Mouse (Mus musculus): ENCODE measurements around the gene Gm3045. TPM values are rescaled to one million over a fixed set of nuclear protein-coding genes. Genes with fewer than 3 reads are reported as not detected.

Gene Gm3045
- total RNA-seq, 2 experiments from 2014 or later, result not detected

- DNase-seq (ENCODE audit: extremely low spot score in 1 of 2, low spot score in 1 of 2), result no peak
Measured at GRCm38 (mm10) chr13:56435615-56436287, 9.4 kb downstream of the Gm3045 start.

GRCm38 (mm10) chr13:56438211-56439075, 12.0 kb downstream of the Gm3045 start, which contains the start of gene Slc25a48:
Gene Slc25a48 (plus strand): TSS chr13:56438355.
- DNase-seq (ENCODE audit: extremely low spot score in 1 of 2, low spot score in 1 of 2), result no peak

- DNase-seq (ENCODE audit: extremely low spot score in 1 of 2, low spot score in 1 of 2), result no peak
Measured at GRCm38 (mm10) chr13:56443411-56443810, 17.0 kb downstream of the Gm3045 start.

GRCm38 (mm10) chr13:56444112-56444511, 17.7 kb downstream of the Gm3045 start:
- DNase-seq (ENCODE audit: extremely low spot score in 1 of 2, low spot score in 1 of 2), result no peak

GRCm38 (mm10) chr13:56444996-56445395, 18.6 kb downstream of the Gm3045 start:
- DNase-seq (ENCODE audit: extremely low spot score in 1 of 2, low spot score in 1 of 2), result no peak

GRCm38 (mm10) chr13:56449239-56450030, 23.0 kb downstream of the Gm3045 start:
- DNase-seq (ENCODE audit: extremely low spot score in 1 of 2, low spot score in 1 of 2), result peak in 1 of 2 experiments; percentile 31

- DNase-seq (ENCODE audit: extremely low spot score in 1 of 2, low spot score in 1 of 2), result no peak
Measured at GRCm38 (mm10) chr13:56450035-56450434, 23.6 kb downstream of the Gm3045 start.

GRCm38 (mm10) chr13:56458001-56458400, 31.6 kb downstream of the Gm3045 start:
- no peak for DNase-seq (ENCODE audit: extremely low spot score in 1 of 2, low spot score in 1 of 2)

- DNase-seq (ENCODE audit: extremely low spot score in 1 of 2, low spot score in 1 of 2), result no peak
Measured at GRCm38 (mm10) chr13:56461460-56461859, 35.1 kb downstream of the Gm3045 start.

GRCm38 (mm10) chr13:56462791-56463190, 36.4 kb downstream of the Gm3045 start:
- no peak for DNase-seq (ENCODE audit: extremely low spot score in 1 of 2, low spot score in 1 of 2)

- no peak for DNase-seq (ENCODE audit: extremely low spot score in 1 of 2, low spot score in 1 of 2)
Measured at GRCm38 (mm10) chr13:56463261-56463660, 36.9 kb downstream of the Gm3045 start.

- no peak for DNase-seq (ENCODE audit: extremely low spot score in 1 of 2, low spot score in 1 of 2)
Measured at GRCm38 (mm10) chr13:56463750-56464149, 37.4 kb downstream of the Gm3045 start.

GRCm38 (mm10) chr13:56467786-56468185, 41.4 kb downstream of the Gm3045 start:
- DNase-seq (ENCODE audit: extremely low spot score in 1 of 2, low spot score in 1 of 2), result no peak

GRCm38 (mm10) chr13:56468536-56468935, 42.1 kb downstream of the Gm3045 start:
- no peak for DNase-seq (ENCODE audit: extremely low spot score in 1 of 2, low spot score in 1 of 2)

- DNase-seq (ENCODE audit: extremely low spot score in 1 of 2, low spot score in 1 of 2), result no peak
Measured at GRCm38 (mm10) chr13:56471211-56471610, 44.8 kb downstream of the Gm3045 start.

GRCm38 (mm10) chr13:56471951-56472350, 45.6 kb downstream of the Gm3045 start:
- no peak for DNase-seq (ENCODE audit: extremely low spot score in 1 of 2, low spot score in 1 of 2)

GRCm38 (mm10) chr13:56472661-56473060, 46.3 kb downstream of the Gm3045 start:
- no peak for DNase-seq (ENCODE audit: extremely low spot score in 1 of 2, low spot score in 1 of 2)

- no peak for DNase-seq (ENCODE audit: extremely low spot score in 1 of 2, low spot score in 1 of 2)
Measured at GRCm38 (mm10) chr13:56475363-56475762, 49.0 kb downstream of the Gm3045 start.

GRCm38 (mm10) chr13:56476790-56477189, 50.4 kb downstream of the Gm3045 start:
- no peak for DNase-seq (ENCODE audit: extremely low spot score in 1 of 2, low spot score in 1 of 2)

- no peak for DNase-seq (ENCODE audit: extremely low spot score in 1 of 2, low spot score in 1 of 2)
Measured at GRCm38 (mm10) chr13:56477271-56477670, 50.9 kb downstream of the Gm3045 start.

GRCm38 (mm10) chr13:56478027-56478426, 51.6 kb downstream of the Gm3045 start:
- no peak for DNase-seq (ENCODE audit: extremely low spot score in 1 of 2, low spot score in 1 of 2)

All from layer of hippocampus, postnatal 25 days (tissue).